Mouse (Mus musculus) frontal cortex, adult (tissue): ENCODE data around the gene Oas1c.

Experiments used
- ATAC-seq: cut with Nextera tagmentation; 2 replicates; pipeline ENCODE4 v1.9.2; 2017; ENCODE audit warnings: mild to moderate bottlenecking, moderate library complexity, mixed read lengths; ENCODE audit not compliant: low TSS enrichment

The Oas1c gene

DNA sequence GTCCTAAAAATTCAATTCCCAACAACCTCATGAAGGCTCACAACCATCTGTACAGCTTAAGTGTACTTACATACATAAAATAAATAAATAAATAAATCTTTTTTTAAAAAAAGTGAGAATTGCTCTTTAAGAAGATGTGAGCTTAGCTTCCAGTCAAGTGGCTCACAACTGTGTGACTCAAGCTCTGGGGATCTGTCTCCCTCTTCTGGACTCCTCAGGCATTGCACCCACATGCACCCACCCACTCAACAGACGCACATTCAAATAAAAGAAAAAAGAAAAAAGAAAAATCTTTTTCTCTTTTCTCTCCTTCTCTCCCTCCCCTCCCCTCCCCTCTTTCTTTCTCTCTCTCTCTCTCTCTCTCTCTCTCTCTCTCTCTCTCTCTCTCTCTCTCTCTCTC is 30.7 kb downstream of the Oas1c start:
- no peak for ATAC-seq

GRCm38 (mm10) chr5:120779922-120780321 is 32.4 kb downstream of the Oas1c start:
- no peak for ATAC-seq

- no peak for ATAC-seq
Observed at GRCm38 (mm10) chr5:120778941-120779340, 33.4 kb downstream of the Oas1c start.

DNA sequence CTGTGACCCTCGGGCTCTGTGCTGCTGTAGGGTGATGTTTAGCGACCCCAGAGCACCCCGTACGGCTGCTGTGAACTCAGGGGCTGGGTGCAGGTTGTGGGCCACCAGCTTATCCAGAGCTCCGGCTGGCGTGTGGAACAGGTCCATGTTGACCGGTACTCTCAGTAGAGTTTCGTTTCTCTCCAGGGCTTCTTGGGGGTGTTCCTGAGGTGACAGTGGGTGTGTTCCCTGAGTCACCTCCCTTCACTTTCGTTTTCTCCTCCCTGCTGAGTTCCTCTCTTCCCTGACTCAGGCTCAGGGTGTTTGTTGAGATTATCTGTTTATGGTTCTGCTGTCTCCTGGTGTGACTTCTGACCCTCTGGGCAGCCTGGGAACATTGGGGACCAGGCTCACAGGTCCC is 34.8 kb downstream of the Oas1c start, which contains the start of gene Oas3:
Gene Oas3, minus strand, starts transcription at position 184 of the 400 bp plus-strand sequence.
- ATAC-seq = no peak

GRCm38 (mm10) chr5:120776801-120777200 is 35.5 kb downstream of the Oas1c start:
- ATAC-seq = no peak

DNA sequence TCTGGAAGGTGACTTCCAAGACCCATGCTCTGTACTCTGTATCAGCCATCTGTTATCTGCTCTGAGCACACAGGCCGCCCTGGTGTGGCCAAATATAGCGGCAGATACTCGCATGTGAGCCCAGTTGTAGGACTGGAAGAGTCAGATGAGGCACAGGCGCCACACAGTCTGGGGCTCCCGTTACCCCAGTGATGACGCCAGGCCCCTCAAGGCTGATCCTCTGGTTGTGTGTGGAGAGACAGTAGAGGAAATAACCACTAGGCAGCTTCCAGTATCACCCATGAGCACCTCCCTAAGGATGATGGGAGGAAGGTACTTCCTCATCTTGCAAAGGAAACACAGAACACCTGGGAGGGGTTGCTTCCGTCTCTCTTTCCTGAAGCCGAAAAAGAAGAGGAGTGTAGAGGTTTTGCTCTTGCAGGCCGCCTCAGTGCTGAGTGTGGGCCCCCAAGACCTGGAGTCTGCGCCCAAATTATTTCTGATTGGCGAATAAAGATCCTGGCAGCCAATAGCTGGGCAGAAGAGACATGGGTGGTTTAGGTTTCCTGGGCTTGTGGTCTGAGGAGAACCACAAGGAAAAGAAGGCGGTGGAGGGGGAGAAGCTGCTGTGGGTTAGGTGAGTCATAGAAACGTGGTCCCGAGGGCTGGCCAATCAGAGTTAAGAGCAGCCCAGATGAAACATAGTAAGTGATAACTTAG is 36.9 kb downstream of the Oas1c start:
- ATAC-seq = no peak

- ATAC-seq = no peak
Observed at GRCm38 (mm10) chr5:120769396-120769795, 42.9 kb downstream of the Oas1c start.

DNA sequence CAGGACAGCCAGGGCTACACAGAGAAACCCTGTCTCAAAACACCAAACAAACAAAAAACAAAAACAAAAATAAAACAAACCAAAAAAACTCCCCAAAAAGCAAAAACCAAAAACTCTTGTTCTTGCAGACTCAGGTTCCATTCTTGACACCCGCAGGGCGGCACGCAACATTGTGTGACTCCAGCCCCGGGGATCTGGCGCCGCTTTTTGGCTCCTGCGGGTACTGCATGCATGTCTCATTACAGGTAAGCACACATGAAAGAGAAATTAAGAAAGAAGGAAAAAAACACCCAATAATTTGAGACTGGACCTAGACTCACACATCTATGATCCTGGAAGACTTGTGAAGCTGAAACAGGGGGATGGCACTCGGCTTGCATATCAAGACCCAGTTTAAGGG is 47.3 kb downstream of the Oas1c start:
- no peak for ATAC-seq

DNA sequence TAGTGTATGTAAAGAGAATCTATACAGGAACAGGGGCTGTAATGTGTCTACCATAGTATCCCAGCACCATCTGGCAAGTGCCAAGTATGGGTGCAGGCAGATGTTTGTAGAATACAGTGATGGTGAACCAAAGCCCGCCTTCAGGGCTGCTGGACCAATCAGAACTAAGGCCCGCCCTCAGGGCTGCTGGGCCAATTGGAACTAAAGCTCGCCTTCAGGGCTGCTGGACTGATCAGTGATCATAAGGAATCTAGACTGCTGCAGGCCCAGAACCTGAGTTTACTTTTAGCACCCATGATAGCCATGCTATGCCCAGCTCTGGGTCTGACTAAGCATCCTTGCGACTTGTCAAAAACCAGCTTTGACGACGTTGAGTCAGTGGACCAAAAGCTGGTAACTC is 50.4 kb downstream of the Oas1c start:
- no peak for ATAC-seq

- no peak for ATAC-seq
Observed at GRCm38 (mm10) chr5:120754215-120754614, 58.1 kb downstream of the Oas1c start.

DNA sequence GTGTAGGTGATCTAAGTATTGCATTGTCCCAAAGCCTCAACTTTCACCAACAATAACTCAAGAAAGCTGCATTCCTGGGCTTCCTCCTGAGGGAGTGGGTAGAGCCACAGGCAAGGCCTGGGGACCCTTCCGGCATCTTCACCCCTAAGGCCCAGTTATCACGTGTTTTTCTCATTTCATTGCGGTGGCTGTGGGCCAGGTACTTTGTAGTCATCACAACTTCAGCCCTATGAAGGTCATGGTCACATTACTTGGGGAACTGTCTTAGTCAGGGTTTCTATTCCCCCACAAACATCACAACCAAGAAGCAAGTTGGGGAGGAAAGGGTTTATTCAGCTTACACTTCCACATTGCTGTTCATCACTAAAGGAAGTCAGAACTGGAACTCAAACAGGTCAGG is 59.5 kb downstream of the Oas1c start:
- ATAC-seq = no peak

GRCm38 (mm10) chr5:120751206-120751605 is 61.1 kb downstream of the Oas1c start:
- no peak for ATAC-seq
